Mouse (Mus musculus) MEL (cell line): ENCODE measurements around the gene Ddx43. TPM values are rescaled to one million over a fixed set of nuclear protein-coding genes. Genes with fewer than 3 reads are reported as not detected.

Source experiments
- DNase-seq: peaks from one replicate; pipeline ENCODE4 v3.0.0; 2011; ENCODE audit warnings: low read depth, low spot score
- H3K27ac ChIP-seq: 2 replicates; pipeline ENCODE4 v1.5.1; 2012; ENCODE audit warnings: low read depth, mild to moderate bottlenecking, control low read depth, low read length, moderate library complexity; ENCODE audit not compliant: control insufficient read depth
- H3K27me3 ChIP-seq, 2 experiments: fragments of 150-350 bp in 1 of 2; sonication (generic) in 1 of 2; 2 replicates each; pipeline ENCODE4 v1.6.1; 2012; ENCODE audit warnings: low read length in 2 of 2, mild to moderate bottlenecking in 2 of 2, improper control_type of control experiment in 1 of 2, moderate library complexity in 1 of 2; ENCODE audit not compliant: insufficient read depth in 2 of 2, control insufficient read depth in 1 of 2
- H3K36me3 ChIP-seq, 2 experiments: 2 replicates each; pipeline ENCODE4 v1.6.1; 2012 to 2014; ENCODE audit warnings: low read length in 2 of 2, improper control_type of control experiment in 1 of 2, inconsistent platforms in 1 of 2, mild to moderate bottlenecking in 1 of 2; ENCODE audit not compliant: insufficient read depth in 2 of 2, control insufficient read depth in 1 of 2
- H3K4me1 ChIP-seq, 2 experiments: fragments of 150-350 bp in 1 of 2; sonication (generic) in 1 of 2; 2 replicates each; pipeline ENCODE4 v1.6.1; 2012; ENCODE audit warnings: low read length in 2 of 2, improper control_type of control experiment in 1 of 2, mild to moderate bottlenecking in 1 of 2; ENCODE audit not compliant: insufficient read depth in 2 of 2, control insufficient read depth in 1 of 2
- H3K4me3 ChIP-seq, 2 experiments: fragments of 150-350 bp in 1 of 2; sonication (generic) in 1 of 2; 2 replicates each; pipeline ENCODE4 v1.5.1; 2012; ENCODE audit warnings: low read depth in 2 of 2, low read length in 2 of 2, mild to moderate bottlenecking in 2 of 2, moderate library complexity in 2 of 2, control low read depth in 1 of 2, improper control_type of control experiment in 1 of 2; ENCODE audit not compliant: control insufficient read depth in 1 of 2, insufficient read depth in 1 of 2
- H3K79me2 ChIP-seq: 2 replicates; pipeline ENCODE4 v1.6.1; 2012; ENCODE audit warnings: mild to moderate bottlenecking, low read length, moderate library complexity; ENCODE audit not compliant: control insufficient read depth, poor library complexity, insufficient read depth
- H3K9ac ChIP-seq: 2 replicates; pipeline ENCODE4 v1.6.1; 2012; ENCODE audit warnings: low read depth, mild to moderate bottlenecking, control low read depth, low read length, moderate library complexity; ENCODE audit not compliant: control insufficient read depth, poor library complexity, severe bottlenecking
- H3K9me3 ChIP-seq: fragments of 150-350 bp; sonication (generic); replicated peaks from 2 replicates; pipeline ENCODE4 v1.6.1; 2012; ENCODE audit warnings: mild to moderate bottlenecking, low read length, improper control_type of control experiment, moderate library complexity; ENCODE audit not compliant: insufficient read depth
- BHLHE40 ChIP-seq: IDR thresholded peaks from 2 replicates; pipeline ENCODE4 v1.6.1; 2012; ENCODE audit warnings: low read depth, mild to moderate bottlenecking, inconsistent platforms, low read length, improper control_type of control experiment, borderline replicate concordance
- CHD1 ChIP-seq: IDR thresholded peaks from 2 replicates; pipeline ENCODE4 v1.6.1; 2012; ENCODE audit warnings: low read depth, mild to moderate bottlenecking, inconsistent platforms, low read length, improper control_type of control experiment
- CHD2 ChIP-seq: IDR thresholded peaks from 2 replicates; pipeline ENCODE4 v1.6.1; 2011; ENCODE audit warnings: low read length, improper control_type of control experiment
- E2F4 ChIP-seq: IDR thresholded peaks from 2 replicates; pipeline ENCODE4 v1.6.1; 2011; ENCODE audit warnings: low read depth, low read length, improper control_type of control experiment, borderline replicate concordance
- ELF1 ChIP-seq: IDR thresholded peaks from 2 replicates; pipeline ENCODE4 v1.6.1; 2014; ENCODE audit warnings: low read depth, mild to moderate bottlenecking, inconsistent platforms, low read length, improper control_type of control experiment, moderate library complexity
- ETS1 ChIP-seq: IDR thresholded peaks from 2 replicates; pipeline ENCODE4 v1.6.1; 2012; ENCODE audit warnings: low read depth, mild to moderate bottlenecking, inconsistent platforms, low read length, improper control_type of control experiment, moderate library complexity
- GABPA ChIP-seq: IDR thresholded peaks from 2 replicates; pipeline ENCODE4 v1.6.1; 2012; ENCODE audit warnings: low read depth, mild to moderate bottlenecking, inconsistent platforms, low read length, improper control_type of control experiment, moderate library complexity
- HCFC1 ChIP-seq: IDR thresholded peaks from 2 replicates; pipeline ENCODE4 v1.6.1; 2012; ENCODE audit warnings: low read depth, mild to moderate bottlenecking, inconsistent platforms, low read length, improper control_type of control experiment, moderate library complexity
- KAT2A ChIP-seq: conservative IDR thresholded peaks from 2 replicates; pipeline ENCODE4 v1.6.1; 2012; ENCODE audit warnings: low read depth, low read length, improper control_type of control experiment, inconsistent platforms
- MAFK ChIP-seq: IDR thresholded peaks from 2 replicates; pipeline ENCODE4 v1.6.1; 2011; ENCODE audit warnings: low read depth, mild to moderate bottlenecking, low read length, improper control_type of control experiment, borderline replicate concordance
- MAX ChIP-seq: IDR thresholded peaks from 2 replicates; pipeline ENCODE4 v1.6.1; 2011; ENCODE audit warnings: low read length, improper control_type of control experiment
- MAZ ChIP-seq: IDR thresholded peaks from 2 replicates; pipeline ENCODE4 v1.6.1; 2012; ENCODE audit warnings: low read depth, mild to moderate bottlenecking, inconsistent platforms, low read length, improper control_type of control experiment
- MEF2A ChIP-seq: IDR thresholded peaks from 2 replicates; pipeline ENCODE4 v1.6.1; 2014; ENCODE audit warnings: low read depth, mild to moderate bottlenecking, inconsistent platforms, low read length, improper control_type of control experiment; ENCODE audit not compliant: poor library complexity, insufficient replicate concordance, severe bottlenecking; ENCODE audit errors: extremely low read depth
- MXI1 ChIP-seq: IDR thresholded peaks from 2 replicates; pipeline ENCODE4 v1.6.1; 2011; ENCODE audit warnings: mild to moderate bottlenecking, low read depth, low read length, improper control_type of control experiment
- MYC ChIP-seq: IDR thresholded peaks from 2 replicates; pipeline ENCODE4 v1.6.1; 2011; ENCODE audit warnings: low read depth, mild to moderate bottlenecking, low read length, improper control_type of control experiment, moderate library complexity
- NELFE ChIP-seq: IDR thresholded peaks from 2 replicates; pipeline ENCODE4 v1.6.1; 2011; ENCODE audit warnings: low read depth, low read length, improper control_type of control experiment
- NRF1 ChIP-seq: IDR thresholded peaks from 2 replicates; pipeline ENCODE4 v1.6.1; 2014; ENCODE audit warnings: low read depth, mild to moderate bottlenecking, inconsistent platforms, low read length, improper control_type of control experiment, moderate library complexity; ENCODE audit not compliant: poor library complexity, insufficient read depth, severe bottlenecking
- POLR2A ChIP-seq, 2 experiments: IDR thresholded peaks; 2 replicates each; pipeline ENCODE4 v1.6.1; 2011 to 2012; ENCODE audit warnings: low read length in 2 of 2, mild to moderate bottlenecking in 2 of 2, control low read depth in 1 of 2, improper control_type of control experiment in 1 of 2, low read depth in 1 of 2, moderate library complexity in 1 of 2; ENCODE audit not compliant: control insufficient read depth in 1 of 2, insufficient read depth in 1 of 2, poor library complexity in 1 of 2
- POLR2AphosphoS5 ChIP-seq: IDR thresholded peaks from 2 replicates; pipeline ENCODE4 v1.6.1; 2012; ENCODE audit warnings: low read depth, borderline replicate concordance, mild to moderate bottlenecking, inconsistent platforms, low read length, moderate library complexity, mixed read lengths
- SIN3A ChIP-seq: IDR thresholded peaks from 2 replicates; pipeline ENCODE4 v1.6.1; 2012; ENCODE audit warnings: low read length, improper control_type of control experiment, inconsistent platforms
- TBP ChIP-seq: IDR thresholded peaks from 2 replicates; pipeline ENCODE4 v1.8.0; 2011; ENCODE audit warnings: low read depth, low read length, improper control_type of control experiment
- TCF12 ChIP-seq: IDR thresholded peaks from 2 replicates; pipeline ENCODE4 v1.6.1; 2014; ENCODE audit warnings: low read depth, mild to moderate bottlenecking, inconsistent platforms, low read length, improper control_type of control experiment, moderate library complexity
- UBTF ChIP-seq: IDR thresholded peaks from 2 replicates; pipeline ENCODE4 v1.6.1; 2012; ENCODE audit warnings: low read depth, mild to moderate bottlenecking, inconsistent platforms, low read length, improper control_type of control experiment, moderate library complexity, borderline replicate concordance; ENCODE audit not compliant: insufficient read depth
- USF1 ChIP-seq: IDR thresholded peaks from 2 replicates; pipeline ENCODE4 v1.6.1; 2014; ENCODE audit warnings: low read depth, mild to moderate bottlenecking, inconsistent platforms, low read length, improper control_type of control experiment, moderate library complexity
- USF2 ChIP-seq, 2 experiments: IDR thresholded peaks; 2 replicates each; pipeline ENCODE4 v1.6.1; 2011 to 2012; ENCODE audit warnings: improper control_type of control experiment in 2 of 2, low read length in 2 of 2, borderline replicate concordance in 1 of 2, inconsistent platforms in 1 of 2, low read depth in 1 of 2, mild to moderate bottlenecking in 1 of 2; ENCODE audit not compliant: insufficient read depth in 1 of 2
- ZC3H11A ChIP-seq: IDR thresholded peaks from 2 replicates; pipeline ENCODE4 v1.6.1; 2012; ENCODE audit warnings: low read depth, mild to moderate bottlenecking, inconsistent platforms, low read length, improper control_type of control experiment
- ZKSCAN1 ChIP-seq: IDR thresholded peaks from 2 replicates; pipeline ENCODE4 v1.6.1; 2012; ENCODE audit warnings: low read depth, mild to moderate bottlenecking, inconsistent platforms, low read length, improper control_type of control experiment, moderate library complexity
- ZMIZ1 ChIP-seq: IDR thresholded peaks from 2 replicates; pipeline ENCODE4 v1.6.1; 2012; ENCODE audit warnings: low read depth, mild to moderate bottlenecking, inconsistent platforms, low read length, improper control_type of control experiment, moderate library complexity
- polyA plus RNA-seq, 2 experiments: library from polyadenylated mRNA; stranded (reverse) in 1 of 2; unstranded in 1 of 2; fragments of >175 nt in 1 of 2; fragments of >200 nt in 1 of 2; gene quantifications; 2 replicates each; pipeline versions ENCODE4 v1.2.1 to v1.2.4; 2012; ENCODE audit warnings: low replicate concordance in 2 of 2, low read depth in 1 of 2; ENCODE audit not compliant: insufficient read length in 2 of 2, insufficient read depth in 1 of 2, missing spikeins in 1 of 2
- total RNA-seq: library from RNA; depleted of rRNA; stranded (reverse); fragments of 300-350 nt; gene quantifications from 2 replicates; pipeline ENCODE4 v1.2.3, GENCODE M21; 2012

The Ddx43 gene
- total and polyA plus RNA-seq, 3 experiments = 5.5 to 7.2 TPM; not detected in 1

DNA sequence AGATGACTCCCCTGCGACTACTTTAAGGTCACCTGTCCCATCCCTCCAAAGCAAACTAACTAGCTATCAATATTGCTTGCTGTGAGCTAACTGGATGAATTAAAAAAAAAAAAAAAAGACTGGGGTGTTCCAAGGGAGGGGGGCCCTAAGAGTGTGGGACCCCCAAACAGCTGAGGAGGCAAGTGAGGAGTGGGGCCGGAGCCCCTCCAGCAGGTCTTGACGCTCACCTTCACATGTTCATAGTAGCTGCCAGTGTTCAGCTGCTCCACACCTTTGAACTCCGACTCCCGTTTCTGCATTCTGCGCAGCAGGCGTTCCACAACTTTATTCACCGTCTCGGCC, 46.6 kb downstream of the Ddx43 start (continued):
- TF ChIP-seq SIN3A = peak; percentile 50; the same call in 1 of the 2 replicates
- no peak for TF ChIP-seq E2F4
- TF ChIP-seq GABPA = no peak
- TF ChIP-seq BHLHE40 = no peak
- TF ChIP-seq KAT2A = no peak
- TF ChIP-seq ZKSCAN1 = no peak
- no peak for TF ChIP-seq ETS1
- TF ChIP-seq USF2 (IDR thresholded peaks at IDR 0.05; ENCODE audit: borderline replicate concordance in 1 of 2, insufficient read depth in 1 of 2, low read depth in 1 of 2, low read length in 2 of 2) = no peak
- no peak for TF ChIP-seq MAFK
- 0 out of 2 replicates have a peak, but pooled peaks have one; percentile 39 for TF ChIP-seq MYC
- TF ChIP-seq MAZ = no peak; the same call in 1 of the 2 replicates
- TF ChIP-seq CHD1 = peak; percentile 60; the same call in 1 of the 2 replicates
- TF ChIP-seq TCF12 = no peak
- TF ChIP-seq ELF1 = no peak
- no peak for TF ChIP-seq UBTF
- 0 out of 2 replicates have a peak, but pooled peaks have one; percentile 31 for TF ChIP-seq TBP

GRCm38 (mm10) chr9:78442579-78443392, 47.2 kb downstream of the Ddx43 start, which contains the start of gene Cgas:
Gene Cgas (minus strand): TSS chr9:78443237.
- H3K4me3 ChIP-seq = peak within 1 kb of the TSS; percentile 77 to 95
- H3K79me2 ChIP-seq = peaks cover 43% of the 10 kb centered on the region
- TF ChIP-seq UBTF = 0 out of 2 replicates have a peak, but pooled peaks have one; percentile 33
- peak; percentile 51 to 77 for TF ChIP-seq POLR2A (IDR thresholded peaks at IDR 0.05; ENCODE audit: control insufficient read depth in 1 of 2, insufficient read depth in 1 of 2, low read depth in 1 of 2, low read length in 2 of 2, poor library complexity in 1 of 2)
- TF ChIP-seq MXI1 = peak; percentile 46
- TF ChIP-seq ETS1 = peak; percentile 36; the same call in 1 of the 2 replicates
- peak; percentile 91 for TF ChIP-seq MAX
- no peak for TF ChIP-seq POLR2AphosphoS5
- peak; percentile 51; the same call in 1 of the 2 replicates for TF ChIP-seq TBP
- TF ChIP-seq USF1 = peak; percentile 28; the same call in 1 of the 2 replicates
- TF ChIP-seq NRF1 = peak; percentile 78
- peak; percentile 89; the same call in 1 of the 2 replicates for TF ChIP-seq E2F4
- TF ChIP-seq CHD2 = no peak
- no peak for TF ChIP-seq ZMIZ1
- TF ChIP-seq TCF12 = peak; percentile 51; the same call in 1 of the 2 replicates
- TF ChIP-seq MEF2A = no peak
- no peak for TF ChIP-seq MAZ
- peak; percentile 52 for TF ChIP-seq MYC
- TF ChIP-seq HCFC1 = peak; percentile 60
- peak; percentile 54 for TF ChIP-seq NELFE
- TF ChIP-seq GABPA = no peak
- no peak for TF ChIP-seq ZC3H11A
- TF ChIP-seq, all 39 proteins: peak for 13
- Histone ChIP-seq H3K9me3 (no peaks in the 10 kb centered on the region), H3K27ac (peak within 1 kb of the TSS; percentile 49), H3K9ac (peak within 1 kb of the TSS; percentile 75), H3K27me3 (no peaks in the 10 kb centered on the region), H3K36me3 (peaks cover 2 to 19% of the 10 kb centered on the region in 2 experiments), H3K4me1 (peaks cover 9 to 20% of the 10 kb centered on the region in 2 experiments)
- DNase-seq = peak; percentile 90
